Mouse (Mus musculus) thymus, postnatal 25 days (tissue): ENCODE data around the gene Tacc2.
A peak's percentile ranks its signal among the peaks of the same experiment; 100 is the strongest.

Experiments used
- DNase-seq: peaks from one replicate; pipeline ENCODE4 v3.0.0; 2022

Tacc2 gene

GRCm38 (mm10) chr7:130785923-130786575, 208.8 kb downstream of the Tacc2 start:
- no peak for DNase-seq

DNA sequence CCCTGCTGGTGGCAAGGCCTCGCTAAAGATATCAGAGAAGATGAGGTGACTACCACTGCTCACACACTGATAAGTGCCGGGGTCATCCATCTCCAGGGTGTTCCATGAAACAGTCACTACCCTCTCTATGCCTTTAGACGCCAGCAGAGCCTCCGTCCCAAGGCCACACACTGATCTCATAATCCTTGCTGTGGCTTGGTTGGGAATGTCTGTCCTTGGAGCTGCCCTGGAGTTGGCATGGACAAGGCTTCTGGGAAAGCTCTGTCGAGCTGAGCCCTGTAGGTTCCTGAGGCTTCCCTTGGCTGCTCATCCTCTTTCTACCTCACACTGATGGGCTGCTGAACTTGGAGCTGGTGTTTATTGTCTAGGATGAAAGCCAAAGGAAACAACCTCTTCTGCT, 209.5 kb downstream of the Tacc2 start:
- no peak for DNase-seq

- no peak for DNase-seq
These were observed 210.3 kb downstream of the Tacc2 start for GRCm38 (mm10) chr7:130787537-130787936.

GRCm38 (mm10) chr7:130788950-130789349, 211.7 kb downstream of the Tacc2 start:
- no peak for DNase-seq

- DNase-seq, result no peak
These were observed 212.2 kb downstream of the Tacc2 start for GRCm38 (mm10) chr7:130789456-130789855.

GRCm38 (mm10) chr7:130793671-130794070, 216.4 kb downstream of the Tacc2 start:
- no peak for DNase-seq

- DNase-seq, result peak; percentile 36
These were observed 219.5 kb downstream of the Tacc2 start for GRCm38 (mm10) chr7:130796786-130797185.

- no peak for DNase-seq
These were observed 220.3 kb downstream of the Tacc2 start for GRCm38 (mm10) chr7:130797524-130797923.

DNA sequence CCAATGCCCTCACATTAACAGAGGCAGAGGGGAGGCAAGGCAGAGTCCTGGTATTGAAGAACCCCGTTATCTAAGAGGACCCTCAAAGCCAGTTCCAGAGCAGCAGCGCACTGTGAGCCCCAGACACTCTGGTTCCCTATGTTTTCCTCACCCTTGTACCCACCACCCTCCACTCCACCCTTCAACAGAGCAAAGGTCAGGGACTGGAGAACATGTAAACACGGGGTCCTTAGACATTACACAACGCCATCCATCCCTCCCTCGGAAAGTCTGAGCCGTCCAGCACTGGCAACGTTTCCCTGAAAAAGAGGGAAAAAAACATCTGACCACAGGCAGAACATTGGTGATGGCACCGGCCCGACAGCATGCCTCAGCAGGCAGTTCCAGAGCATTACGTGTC, 222.2 kb downstream of the Tacc2 start:
- DNase-seq, result no peak

GRCm38 (mm10) chr7:130800681-130801080, 223.4 kb downstream of the Tacc2 start:
- no peak for DNase-seq

- no peak for DNase-seq
These were observed 224.6 kb downstream of the Tacc2 start for GRCm38 (mm10) chr7:130801811-130802210.

DNA sequence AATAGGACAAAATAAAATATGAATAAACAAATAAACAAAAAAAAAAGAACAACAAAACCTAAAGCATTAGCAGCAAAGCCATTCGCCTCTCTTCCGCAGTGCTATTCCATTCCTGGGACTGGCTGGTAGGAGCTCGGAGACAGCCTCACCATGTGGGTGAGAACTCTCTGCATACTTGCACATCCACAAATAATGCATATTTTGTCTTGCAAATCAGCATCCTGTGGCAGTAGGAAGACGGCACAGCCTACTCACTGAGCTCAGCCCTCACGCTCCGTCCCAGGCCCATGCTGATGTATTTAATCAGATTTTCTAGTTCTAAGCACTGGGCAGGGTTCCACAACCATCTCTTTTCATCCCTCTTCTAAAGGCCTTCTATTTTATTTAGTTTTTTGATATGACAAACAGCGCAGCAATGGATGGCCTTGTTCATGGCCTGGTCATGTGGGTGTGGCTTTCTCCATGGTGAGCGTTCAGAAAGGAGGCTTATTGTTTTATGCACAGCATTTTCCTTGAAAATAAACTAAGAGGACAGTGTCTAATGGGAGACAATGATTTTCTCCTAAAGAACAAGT, 226.1 kb downstream of the Tacc2 start:
- no peak for DNase-seq

DNA sequence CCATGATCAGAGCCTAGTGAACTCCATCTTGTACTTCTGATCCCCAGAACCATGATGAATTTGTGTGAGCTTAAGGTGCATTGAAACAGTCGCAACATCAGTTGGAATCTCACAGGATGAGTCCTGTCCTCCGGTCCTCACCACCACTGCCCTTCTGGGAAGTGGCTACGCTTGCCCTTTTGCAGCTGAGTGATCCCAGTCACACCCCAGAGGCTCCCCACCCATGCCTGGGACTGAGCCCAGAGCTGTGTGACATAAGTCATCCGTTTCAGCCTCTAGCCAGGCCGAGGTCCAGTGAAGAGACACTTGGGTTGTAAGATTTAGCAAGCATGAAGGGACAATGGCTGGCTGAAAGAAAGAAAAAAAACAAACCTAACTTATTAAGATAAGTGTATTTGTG, 227.8 kb downstream of the Tacc2 start:
- no peak for DNase-seq

DNA sequence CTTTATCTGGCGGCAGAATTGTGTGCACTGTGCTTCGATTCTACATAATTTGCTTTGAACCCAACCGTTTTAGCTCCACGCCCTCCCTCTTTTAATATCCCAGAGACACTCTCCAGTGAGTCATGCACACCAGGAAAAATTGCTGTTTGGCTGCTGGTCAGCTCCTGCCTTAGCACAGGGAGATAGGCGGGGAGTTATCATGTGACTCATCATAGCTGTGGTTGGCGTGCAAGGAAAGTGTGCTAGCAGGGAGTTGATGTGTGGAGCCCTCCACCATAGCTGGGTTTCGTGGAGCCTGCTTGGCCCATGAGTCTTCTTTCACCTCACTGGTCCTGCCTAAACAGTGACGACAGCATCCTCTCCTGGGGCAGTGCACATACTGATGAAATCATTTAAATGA, 230.5 kb downstream of the Tacc2 start:
- no peak for DNase-seq

DNA sequence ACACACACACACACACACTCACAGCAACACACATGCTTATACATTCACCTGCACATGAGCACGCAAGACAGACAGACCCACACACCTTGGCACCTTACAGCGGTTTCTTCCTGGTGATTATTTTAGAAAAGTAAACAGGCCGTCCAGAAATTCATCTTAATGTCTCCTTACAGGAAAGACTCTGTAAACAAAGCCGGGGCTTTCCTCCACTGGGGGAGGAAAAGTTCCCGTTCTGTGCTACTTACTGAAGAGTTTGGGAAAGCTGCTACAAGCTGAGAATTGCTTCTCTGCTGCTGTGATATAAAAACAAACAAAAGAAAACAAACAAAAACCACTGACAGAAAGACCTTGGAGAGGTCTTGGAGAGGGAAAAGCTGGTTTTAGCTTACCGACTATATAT, 231.5 kb downstream of the Tacc2 start:
- no peak for DNase-seq

GRCm38 (mm10) chr7:130810238-130810637, 233.0 kb downstream of the Tacc2 start:
- DNase-seq, result no peak

DNA sequence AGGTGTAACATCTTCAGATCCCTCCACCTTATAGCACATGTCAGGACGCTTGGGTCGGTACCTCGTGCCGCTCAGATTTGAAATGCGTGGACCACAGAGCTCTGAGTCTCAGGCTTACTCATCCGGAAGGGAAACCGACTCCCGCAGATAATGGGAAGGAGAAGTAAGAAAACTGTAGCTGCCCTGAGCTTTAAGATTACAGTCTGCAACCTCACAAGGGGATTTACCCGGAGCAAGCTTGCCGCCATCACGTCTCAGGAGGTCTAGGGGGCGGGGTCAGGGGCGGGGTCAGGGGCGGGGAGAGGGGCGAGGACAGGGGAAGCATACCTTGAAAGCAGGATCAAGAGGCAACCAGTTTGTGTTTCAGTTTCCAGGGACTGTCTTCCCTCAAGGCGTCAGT, 235.2 kb downstream of the Tacc2 start:
- no peak for DNase-seq
